Mouse (Mus musculus): Measurements from ENCODE around the gene Prdx1.
"Not testable (repeated sequence)": the region's sequence is repeated elsewhere in the genome, so short reads cannot be mapped to it uniquely, and the experiment has no call there.

Gene Prdx1

DNA sequence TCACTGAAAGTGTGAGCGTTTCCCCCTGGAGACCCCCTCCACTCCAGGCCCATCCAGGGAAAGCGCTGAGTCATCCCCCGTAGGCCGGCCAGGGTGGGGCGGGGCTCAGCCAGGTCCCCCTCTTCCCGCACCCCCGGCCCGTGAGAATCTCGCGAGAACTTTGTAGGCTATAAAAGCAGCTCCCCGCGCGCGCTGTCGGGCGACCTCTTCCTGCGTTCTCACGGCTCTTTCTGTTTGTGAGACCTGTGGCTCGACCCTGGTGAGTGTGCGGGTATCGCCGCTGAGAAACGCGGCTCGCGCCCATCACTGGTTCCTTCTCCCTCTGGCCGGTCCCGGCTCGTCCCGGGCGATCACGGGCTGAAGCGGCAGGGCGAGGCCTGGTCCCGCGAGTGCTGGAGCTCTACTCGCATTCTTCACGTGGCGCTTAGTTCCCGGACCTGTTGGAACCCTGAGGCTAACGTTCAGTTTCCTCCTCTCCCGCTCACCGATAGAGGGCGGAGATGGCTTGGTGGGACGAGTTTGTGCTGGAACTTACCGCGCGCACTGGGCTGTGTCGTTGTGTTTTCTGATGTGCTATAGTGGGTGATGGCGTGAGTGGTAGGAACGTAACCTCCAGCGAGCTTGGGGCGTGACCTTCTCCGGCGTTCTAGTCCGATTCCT lies at the start of gene Prdx1:
Gene Prdx1 (plus strand): TSS at position 143 of the 660 bp plus-strand sequence.
- peak; percentile 73 for DNase-seq (ENCODE audit: low read depth, low spot score)

GRCm38 (mm10) chr4:116638821-116639220 lies 46.5 kb upstream of the Prdx1 start:
- no peak for DNase-seq (ENCODE audit: low read depth, low spot score)

DNA sequence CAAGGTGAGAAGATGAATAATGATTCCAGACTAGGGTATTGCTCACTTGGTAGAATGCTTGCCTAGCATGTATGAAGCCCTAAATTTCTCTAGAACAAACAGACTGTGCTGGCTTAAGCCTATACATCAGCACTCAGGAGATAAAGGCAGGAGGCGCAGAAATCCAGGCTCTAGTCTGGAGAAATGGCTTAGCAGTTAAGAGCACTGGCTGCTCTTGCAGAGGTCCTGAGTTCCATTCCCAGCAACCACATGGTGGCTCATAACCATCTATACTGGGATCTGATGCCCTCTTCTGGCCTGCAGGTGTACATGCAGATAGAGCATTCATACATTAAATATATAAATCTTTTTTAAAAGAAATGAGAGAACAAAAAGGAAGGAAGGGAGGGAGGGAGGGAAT lies 43.3 kb upstream of the Prdx1 start:
- DNase-seq (ENCODE audit: low read depth, low spot score), result no peak

DNA sequence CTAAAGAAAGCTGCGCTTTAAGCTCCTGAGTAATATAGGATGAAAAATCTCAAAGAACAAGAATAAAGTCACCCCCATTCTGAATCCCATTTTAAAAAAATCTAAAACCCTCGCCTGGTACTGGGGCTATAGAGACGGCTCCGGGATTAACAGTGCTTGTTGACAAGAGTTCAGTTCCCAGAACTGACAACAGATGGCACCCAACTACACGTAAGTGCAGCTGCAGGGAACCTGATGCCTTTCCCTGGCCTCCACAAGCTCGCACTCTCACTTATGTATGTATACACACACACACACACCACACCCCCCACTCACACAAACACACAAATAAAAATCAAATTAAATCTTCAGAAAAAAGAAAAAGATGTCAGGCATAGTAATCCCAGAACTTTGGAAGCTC lies 41.0 kb upstream of the Prdx1 start:
- no peak for DNase-seq (ENCODE audit: low read depth, low spot score)

GRCm38 (mm10) chr4:116645624-116646023 lies 39.7 kb upstream of the Prdx1 start:
- no peak for DNase-seq (ENCODE audit: low read depth, low spot score)

GRCm38 (mm10) chr4:116649411-116649810 lies 35.9 kb upstream of the Prdx1 start:
- DNase-seq (ENCODE audit: low read depth, low spot score), result no peak

DNA sequence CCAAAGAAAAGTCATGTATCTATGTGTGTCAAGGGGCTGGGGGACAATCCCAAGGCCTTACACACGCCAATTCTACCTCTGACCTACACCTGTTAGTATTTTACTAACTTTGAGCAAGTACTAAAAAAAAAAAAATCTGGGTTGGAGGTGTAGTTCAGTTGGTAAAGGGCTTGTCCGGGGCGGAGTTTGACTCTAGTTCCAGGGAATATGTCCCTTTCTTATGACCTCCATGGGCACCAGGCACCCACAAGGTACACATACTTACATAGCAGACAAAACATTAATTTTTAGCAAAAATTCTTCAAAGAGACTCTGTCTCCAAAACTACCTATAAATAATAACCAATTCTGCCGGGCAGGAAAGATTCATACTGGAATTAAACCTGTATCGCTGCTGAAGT lies 35.0 kb upstream of the Prdx1 start:
- no peak for DNase-seq (ENCODE audit: low read depth, low spot score)

DNA sequence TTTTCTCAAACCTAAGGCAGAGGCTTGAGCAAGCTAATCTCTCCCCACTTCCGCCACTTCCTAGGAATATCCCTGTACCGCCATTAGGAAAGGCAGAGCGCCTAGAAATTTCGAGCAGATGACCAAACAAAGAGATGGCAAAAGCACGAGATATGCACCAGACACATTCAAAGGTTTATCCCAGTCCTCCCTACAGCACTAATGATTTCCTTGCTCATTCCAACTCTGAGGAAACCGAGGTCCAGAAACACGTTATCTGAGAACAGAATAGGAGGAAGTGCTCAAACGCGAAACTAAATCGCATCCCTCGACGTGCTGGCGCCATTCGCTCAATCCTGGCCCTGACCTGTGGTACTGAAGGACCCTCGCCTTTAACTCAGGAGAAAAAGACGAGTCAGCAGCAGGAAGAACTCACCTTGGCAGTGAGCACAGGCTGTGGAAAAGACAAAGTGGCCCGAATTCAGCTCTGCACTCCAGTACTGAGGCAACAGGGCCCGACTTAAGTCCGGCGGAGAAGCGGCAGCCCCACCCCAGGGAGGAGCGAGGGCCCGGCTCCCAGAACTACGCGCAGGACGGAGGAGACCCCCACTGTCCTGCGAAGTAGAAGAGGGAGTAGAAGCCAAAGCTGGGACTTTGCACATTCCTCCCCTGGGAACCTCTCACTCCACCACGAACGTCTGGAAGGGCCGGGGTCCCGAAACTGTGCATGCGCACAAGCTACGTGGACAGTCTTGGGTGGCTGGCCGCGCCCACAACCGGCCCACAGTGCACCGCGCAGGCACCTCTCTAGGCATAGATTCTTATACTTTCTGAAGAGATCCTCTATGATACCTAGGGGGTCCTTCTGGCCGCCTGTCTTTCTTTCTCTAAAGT lies 34.2 kb upstream of the Prdx1 start, which contains the start of gene Akr1a1:
Gene Akr1a1 (minus strand): TSS at position 757 of the 873 bp plus-strand sequence.
- peak; percentile 72 for DNase-seq (ENCODE audit: low read depth, low spot score)

- DNase-seq (ENCODE audit: low read depth, low spot score), result no peak
Measured at GRCm38 (mm10) chr4:116651797-116652135, 33.6 kb upstream of the Prdx1 start.

DNA sequence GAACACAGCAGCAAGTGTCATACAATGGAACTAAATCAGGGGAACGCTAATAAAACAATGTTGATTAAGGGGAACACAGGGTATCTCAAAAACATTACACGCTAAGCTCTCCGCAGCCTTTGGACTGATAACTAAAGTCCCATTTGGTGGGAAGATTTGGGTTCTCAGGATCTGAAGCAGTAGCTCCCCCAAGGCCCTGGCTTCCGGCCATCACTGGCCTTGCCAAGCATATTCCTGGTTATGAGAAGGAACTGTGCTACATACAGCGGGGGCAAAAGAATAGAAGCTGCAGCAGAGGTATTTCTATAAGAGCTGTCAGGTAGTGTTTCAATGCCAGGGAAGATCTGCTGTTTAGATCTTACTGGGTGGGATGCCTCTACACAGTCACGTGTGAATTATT lies 32.1 kb upstream of the Prdx1 start:
- no peak for DNase-seq (ENCODE audit: low read depth, low spot score)

- DNase-seq (ENCODE audit: low read depth, low spot score), result no peak
Measured at GRCm38 (mm10) chr4:116655100-116655499, 30.2 kb upstream of the Prdx1 start.

GRCm38 (mm10) chr4:116655658-116656057 lies 29.7 kb upstream of the Prdx1 start:
- no peak for DNase-seq (ENCODE audit: low read depth, low spot score)

DNA sequence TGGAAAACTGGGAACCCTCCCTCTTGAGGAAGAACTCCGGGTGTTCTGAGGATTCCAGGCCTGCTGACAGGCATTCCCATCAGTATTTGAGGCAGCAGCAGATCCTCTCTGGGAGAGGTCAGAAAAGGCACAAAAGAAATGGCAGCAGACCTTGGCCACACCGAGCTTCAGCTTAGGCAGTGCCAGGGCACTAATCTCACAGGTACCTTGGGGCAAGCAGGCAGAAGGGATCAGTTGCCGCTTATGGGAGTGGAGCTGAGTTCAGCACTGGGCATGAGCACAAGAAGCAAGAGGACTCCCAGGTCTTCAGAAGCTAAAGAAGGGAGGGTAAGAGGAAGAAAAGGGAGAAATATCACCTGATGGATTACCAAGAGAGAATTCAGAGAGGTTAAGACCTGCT lies 27.4 kb upstream of the Prdx1 start:
- DNase-seq (ENCODE audit: low read depth, low spot score), result no peak

DNA sequence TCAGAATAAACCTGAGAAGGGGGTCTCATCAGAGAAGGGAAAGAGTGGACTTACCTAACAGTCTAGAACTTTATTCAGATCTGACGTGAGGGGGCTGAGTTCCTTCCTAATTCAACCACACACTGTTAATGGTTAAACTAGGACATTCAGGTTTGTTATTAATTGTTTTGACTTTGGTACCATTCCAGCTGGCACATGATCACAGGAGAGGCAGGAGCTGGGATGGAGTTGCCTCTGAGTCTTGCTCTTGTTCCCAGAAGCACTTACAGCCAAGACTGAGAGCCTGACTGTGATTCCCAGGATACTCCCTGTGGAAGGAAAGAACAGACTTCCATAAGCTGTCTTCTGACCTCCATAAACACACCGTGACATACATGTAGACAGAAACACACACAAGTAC lies 25.9 kb upstream of the Prdx1 start:
- DNase-seq (ENCODE audit: low read depth, low spot score), result no peak

GRCm38 (mm10) chr4:116659916-116660315 lies 25.4 kb upstream of the Prdx1 start:
- DNase-seq (ENCODE audit: low read depth, low spot score), result not testable (repeated sequence)

GRCm38 (mm10) chr4:116660829-116661228 lies 24.5 kb upstream of the Prdx1 start:
- DNase-seq (ENCODE audit: low read depth, low spot score), result no peak

GRCm38 (mm10) chr4:116661998-116662397 lies 23.3 kb upstream of the Prdx1 start:
- DNase-seq (ENCODE audit: low read depth, low spot score), result no peak

GRCm38 (mm10) chr4:116666625-116667024 lies 18.7 kb upstream of the Prdx1 start:
- DNase-seq (ENCODE audit: low read depth, low spot score), result no peak

- no peak for DNase-seq (ENCODE audit: low read depth, low spot score)
Measured at GRCm38 (mm10) chr4:116668145-116668544, 17.2 kb upstream of the Prdx1 start.

GRCm38 (mm10) chr4:116669291-116669690 lies 16.1 kb upstream of the Prdx1 start:
- no peak for DNase-seq (ENCODE audit: low read depth, low spot score)

DNA sequence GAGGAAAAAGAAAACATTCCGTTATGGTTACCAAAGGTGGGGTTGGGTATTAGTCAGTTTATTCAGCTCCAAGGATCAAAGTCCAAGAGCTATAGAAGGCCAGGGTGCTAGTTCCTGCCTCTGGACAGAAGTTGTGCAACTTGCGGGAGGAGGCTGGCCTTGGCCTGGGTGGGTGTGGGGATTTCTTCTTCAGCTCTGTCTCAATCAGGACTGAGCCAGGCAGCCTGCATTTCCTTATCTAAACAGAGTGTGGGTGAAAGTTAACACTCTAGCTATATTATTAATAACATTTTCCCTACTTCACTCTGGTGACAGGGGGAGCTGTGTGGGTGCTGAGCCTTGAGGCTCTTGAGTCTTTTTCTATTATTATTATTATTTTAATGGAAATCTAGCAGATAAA lies 12.6 kb upstream of the Prdx1 start:
- no peak for DNase-seq (ENCODE audit: low read depth, low spot score)

- DNase-seq (ENCODE audit: low read depth, low spot score), result not testable (repeated sequence)
Measured at GRCm38 (mm10) chr4:116674761-116675160, 10.6 kb upstream of the Prdx1 start.

DNA sequence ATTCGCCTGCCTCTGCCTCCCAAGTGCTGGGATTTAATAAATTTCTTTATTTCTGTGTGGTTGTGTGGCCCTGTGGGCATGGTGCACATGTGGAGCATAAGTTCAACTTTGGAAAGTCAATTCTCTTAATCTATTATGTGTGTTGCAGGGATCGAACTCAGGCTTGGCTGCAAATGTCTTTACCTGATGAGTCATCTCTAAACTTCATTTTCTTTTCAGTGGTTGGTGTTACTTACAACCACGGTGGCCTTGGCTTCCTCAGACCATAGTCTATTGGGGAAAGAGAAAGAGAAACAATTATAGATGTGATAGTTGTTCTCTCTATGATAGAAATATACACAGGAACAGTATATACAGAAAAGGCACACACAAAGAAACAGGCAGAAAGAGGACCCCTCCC lies 9.3 kb upstream of the Prdx1 start:
- no peak for DNase-seq (ENCODE audit: low read depth, low spot score)

All from WW6 (cell line).